Mouse (Mus musculus) embryo, embryonic 11.5 days (tissue): ENCODE results near the gene Rxfp2.

Experiments
- DNase-seq: peaks from one replicate; pipeline ENCODE4 v3.0.0-alpha.2; 2012; ENCODE audit warnings: low read depth, low spot score

Gene Rxfp2

DNA sequence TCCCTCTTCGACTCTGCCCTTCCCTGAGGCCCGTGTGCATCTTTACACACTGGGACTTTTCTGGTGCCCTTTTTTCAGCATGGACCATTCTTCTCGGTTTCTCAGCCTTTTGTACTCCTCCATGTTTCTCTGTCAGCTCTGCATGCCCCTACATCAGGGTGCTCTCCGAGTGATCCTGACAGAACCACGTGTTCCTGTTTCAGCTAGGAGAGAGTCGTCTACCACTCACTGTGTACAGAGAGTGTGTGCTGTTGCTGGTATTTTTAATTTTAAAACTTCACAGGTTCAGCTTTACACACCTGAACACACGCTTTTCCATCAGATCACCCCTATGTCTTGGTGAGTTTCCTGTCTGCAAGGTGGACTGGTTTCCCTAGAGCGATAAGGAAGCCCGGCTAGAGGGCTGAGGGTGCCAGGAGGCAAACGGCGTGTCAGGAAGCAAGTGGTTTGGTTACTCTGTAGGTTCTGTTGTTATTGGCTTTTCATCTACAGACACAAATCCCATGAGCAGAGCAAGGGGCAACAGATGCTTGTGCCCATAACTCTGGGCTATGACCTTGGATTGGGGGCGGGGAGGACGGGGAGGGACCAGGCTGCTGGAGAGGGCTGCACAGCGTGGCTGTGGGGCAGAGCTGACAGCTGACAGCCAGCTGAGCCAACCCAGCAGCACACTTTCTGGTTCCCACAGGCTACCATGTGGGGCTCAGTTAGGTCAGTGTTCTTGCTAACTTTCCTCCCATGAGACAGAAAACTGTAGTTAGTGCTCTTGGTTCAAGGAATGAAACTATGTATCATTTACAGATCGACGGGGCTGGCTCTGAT lies 97.0 kb downstream of the Rxfp2 start:
- no peak for DNase-seq

DNA sequence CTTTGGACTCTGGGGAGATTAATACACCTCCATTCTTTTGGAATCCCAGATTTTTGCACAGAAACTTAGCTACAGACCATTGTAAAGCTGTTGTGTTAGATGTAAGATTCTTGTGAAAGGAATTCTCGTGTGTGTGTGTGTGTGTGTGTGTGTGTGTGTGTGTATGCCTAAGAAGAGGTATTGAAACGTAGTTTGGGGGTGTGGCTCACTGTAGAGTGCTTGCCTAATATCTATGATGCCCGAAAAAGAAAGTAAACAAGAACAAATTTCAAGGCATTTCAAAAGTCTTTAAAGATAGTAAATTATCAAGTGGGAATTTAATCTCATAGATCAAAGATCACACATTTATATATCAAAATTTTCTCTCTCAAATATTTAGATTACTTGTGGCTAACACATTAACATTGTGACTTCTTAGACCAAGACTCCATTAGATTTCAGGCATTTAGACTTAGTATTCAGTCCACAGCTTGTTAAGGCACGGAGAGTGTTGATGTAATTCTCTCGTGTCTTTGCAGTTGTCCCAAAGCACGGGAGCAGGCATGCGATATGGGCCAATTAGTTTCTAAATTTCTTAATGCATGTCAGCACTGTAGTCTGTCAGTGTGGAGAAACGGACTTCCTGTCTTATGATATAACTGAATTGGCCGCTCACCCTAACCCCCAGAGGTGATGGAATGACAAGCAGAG lies 97.9 kb downstream of the Rxfp2 start:
- no peak for DNase-seq

DNA sequence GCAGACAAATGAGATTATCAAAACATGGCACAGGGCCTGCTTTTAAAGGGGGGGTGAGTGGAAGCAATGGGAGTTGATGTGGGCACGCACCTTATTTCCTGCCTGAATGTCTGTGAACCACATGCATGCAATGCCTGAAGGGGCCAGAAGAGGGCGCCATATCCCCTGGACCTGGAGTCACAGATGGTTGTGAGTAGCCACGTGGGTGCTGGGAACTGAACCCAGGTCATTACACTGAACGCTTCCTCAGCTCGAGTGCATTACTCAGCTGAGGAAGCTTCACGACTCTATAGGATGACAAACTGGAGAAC lies 98.4 kb downstream of the Rxfp2 start:
- DNase-seq: no peak

DNA sequence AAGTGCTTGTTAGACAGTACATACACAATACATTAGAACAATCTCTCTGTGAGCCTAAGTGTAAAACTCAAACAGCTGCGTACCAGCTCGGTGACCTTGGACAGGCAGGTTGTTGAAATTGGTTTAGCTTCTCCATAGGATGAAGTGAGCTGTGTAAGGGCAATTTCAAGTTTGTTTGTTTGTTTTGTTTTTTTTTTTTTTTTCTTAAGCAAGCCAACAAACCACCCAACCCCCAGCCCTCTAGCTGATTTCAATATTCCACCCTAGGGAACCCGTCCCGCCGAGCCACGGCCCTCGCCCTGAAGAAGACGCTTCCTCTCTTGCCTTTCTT lies 99.6 kb downstream of the Rxfp2 start:
- DNase-seq: no peak

DNA sequence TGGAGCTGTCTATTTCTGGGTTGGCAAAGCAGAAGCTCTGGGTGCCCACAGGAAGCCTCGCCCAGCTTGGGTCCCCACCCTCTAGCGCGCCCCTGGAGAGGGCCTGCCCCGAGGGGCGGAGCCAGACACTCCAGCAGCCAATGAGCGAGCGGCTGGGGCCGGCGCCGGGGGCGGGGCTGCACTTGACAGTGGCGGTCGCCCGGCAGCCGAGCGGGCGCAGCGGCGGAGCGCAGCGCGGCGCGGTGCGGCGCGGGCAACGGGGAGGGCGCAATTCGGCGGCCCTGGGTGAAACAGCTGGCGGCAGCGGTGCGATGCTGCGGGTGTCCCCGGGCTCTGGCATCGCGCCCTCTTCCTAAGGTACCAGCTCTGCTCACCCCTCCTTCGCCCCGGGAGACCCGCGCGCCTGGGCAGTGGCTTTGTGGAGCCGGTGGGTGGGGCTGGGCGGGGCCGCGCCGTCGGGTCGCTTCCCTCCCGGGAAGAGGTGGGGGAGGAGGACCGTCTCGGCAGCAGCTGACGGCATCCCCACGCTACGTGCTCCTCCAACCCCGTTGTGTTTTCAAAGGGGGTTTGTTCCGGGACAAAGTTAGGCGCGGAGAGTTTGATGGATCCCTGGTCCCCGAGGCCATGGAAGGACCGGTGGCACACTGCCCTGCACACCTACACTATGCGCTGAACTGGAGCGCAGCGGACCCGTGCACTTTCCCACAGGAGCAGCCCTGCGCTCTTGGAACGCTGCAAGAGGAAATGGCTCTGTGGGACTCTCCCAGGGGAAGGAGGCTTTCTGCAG lies 100.2 kb downstream of the Rxfp2 start, which contains the start of gene Fry:
TSS of gene Fry (plus strand) at position 191 of the 787 bp plus-strand sequence.
- peak; percentile 63 for DNase-seq

DNA sequence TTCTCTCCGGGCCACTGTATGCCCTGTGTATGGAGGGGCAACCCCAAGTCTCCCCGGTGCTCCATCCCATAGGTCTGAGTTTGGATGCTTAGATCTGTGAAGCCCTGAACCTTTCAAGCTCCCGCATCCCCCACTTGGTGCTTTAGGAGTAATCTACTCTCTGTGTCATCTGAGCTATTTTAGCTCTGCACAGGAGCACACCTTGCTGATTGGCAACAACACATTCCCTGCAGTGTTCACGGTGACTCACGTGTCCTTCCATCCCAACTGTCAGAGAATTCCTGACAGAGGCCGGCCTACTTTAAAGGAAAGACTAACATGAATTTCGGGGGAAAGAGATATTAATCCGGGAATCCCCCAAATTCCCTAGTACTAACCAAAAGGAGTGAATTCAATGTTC lies 102.2 kb downstream of the Rxfp2 start:
- no peak for DNase-seq

DNA sequence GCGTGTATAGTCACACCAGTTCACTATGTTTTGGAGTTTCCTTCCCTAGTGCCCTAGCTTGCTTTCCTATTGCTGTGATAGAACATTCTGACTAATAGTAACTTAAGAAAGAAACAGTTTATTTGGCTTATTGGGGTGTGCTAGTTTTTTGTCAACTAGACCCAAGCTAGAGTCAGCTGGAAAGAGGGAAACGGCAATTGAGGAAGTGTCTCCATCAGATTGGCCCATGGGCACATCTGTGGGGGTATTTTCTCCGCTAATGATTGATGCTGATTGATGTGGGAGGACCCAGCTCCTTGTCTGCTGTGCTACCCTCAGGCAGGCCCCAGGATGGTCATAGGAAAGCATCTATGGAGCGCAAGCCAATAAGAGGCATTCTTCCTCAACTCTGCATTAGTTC lies 103.6 kb downstream of the Rxfp2 start:
- no peak for DNase-seq

DNA sequence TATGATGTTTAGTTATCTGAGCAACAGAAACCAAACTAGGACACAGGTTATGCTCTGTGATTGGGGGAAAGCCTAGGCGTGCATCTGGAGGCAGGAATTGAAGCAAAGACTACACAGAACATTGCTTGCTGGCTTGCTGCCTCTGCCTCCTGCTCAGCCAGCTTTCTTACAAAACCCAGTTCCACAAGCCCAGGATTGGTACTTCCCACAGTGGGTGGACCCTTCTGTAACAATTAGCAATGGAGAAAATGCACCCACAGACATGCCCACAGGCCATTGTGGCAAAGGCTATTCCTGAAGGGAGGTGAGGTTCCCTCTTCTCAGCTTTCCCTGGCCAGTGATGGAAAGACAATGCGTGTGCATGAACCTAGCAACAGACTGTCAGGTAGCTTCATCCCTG lies 104.1 kb downstream of the Rxfp2 start:
- DNase-seq: no peak

DNA sequence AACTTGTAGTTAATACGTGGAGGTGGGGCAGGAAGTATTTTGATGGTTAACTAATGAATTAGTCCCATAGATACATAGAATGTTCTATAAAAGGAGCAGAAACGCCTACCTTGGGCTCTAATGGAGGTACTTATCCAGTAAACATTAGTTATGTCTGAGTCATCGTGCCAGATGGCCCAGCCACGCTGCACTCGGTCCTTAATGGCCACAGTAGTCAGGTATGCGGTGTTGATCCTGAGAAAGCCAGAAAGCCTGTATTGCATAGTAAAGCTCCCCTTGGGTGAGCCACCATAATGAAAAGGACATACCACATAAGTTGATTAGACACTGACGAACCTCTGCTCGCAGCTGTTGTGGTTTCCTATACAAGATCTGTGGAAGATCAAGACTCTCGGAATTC lies 107.4 kb downstream of the Rxfp2 start:
- no peak for DNase-seq

DNA sequence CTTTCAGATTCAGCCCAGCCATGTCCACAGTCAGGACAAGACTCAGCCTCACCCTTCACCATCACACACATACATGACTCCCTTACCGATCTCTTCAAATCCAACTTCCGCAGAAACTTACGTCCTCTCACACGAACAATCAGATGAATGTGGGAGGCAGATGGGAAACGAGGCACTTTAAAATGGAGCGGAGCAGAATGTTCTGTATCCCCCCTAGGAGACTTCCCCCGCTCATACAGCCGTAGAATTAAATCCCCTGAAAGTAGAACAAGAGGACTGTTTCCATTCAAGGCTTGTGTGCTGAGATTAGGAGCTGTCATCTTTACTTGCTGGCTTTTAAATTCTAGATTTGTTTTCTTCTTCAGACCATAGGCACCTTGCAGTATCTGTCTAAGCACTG lies 110.0 kb downstream of the Rxfp2 start:
- no peak for DNase-seq

DNA sequence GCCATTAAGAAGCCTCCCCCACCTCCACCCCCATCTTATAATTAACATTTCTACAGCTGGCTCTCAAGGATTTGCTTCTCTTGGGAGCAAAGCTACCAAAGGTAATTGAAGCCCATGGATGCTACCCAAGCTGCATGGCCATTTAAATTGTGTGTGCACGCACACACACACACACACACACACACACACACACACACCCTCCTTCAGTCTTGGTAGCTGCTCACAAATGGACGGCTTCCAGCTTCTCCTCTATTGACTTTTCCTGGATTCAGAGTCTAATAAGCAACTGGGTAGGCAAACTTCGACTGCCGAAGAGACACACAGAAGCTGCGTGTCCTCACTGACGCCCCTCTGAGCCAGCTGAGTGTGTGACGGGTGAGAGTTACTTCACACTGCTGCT lies 111.7 kb downstream of the Rxfp2 start:
- DNase-seq: no peak

DNA sequence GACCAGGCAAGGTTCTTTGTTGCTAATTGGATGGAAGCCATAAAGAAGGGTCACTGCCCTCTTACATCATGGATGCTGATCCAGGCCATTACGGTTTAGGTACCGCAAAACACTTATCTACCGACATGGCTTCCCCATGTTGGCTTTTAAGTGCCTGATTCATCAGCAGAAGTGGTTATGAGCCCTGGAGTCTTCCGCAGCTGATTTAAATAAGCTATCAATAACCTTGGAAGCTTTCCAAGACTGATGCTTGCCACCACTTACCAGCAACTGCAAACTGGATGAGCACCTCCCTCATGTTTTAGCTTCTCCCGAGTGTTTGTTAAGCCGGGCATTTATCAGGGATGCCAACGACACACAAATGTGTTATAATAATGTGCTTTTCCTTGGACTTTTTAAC lies 112.7 kb downstream of the Rxfp2 start:
- no peak for DNase-seq
